Mouse (Mus musculus) midbrain, embryonic 14.5 days (tissue): ENCODE data around the gene Gm8271. TPM values are rescaled to one million over a fixed set of nuclear protein-coding genes. Genes with fewer than 3 reads are reported as not detected.
"Not testable (repeated sequence)": the region's sequence is repeated elsewhere in the genome, so short reads cannot be mapped to it uniquely, and the experiment has no call there.

Source experiments
- ATAC-seq: fragments of 200-750 bp; cut with Nextera tagmentation; 2 replicates; pipeline ENCODE4 v1.8.0; 2017; ENCODE audit warnings: moderate number of reproducible peaks, moderate library complexity; ENCODE audit not compliant: low FRiP score, low TSS enrichment
- DNase-seq: peaks from one replicate; pipeline ENCODE4 v3.0.0-alpha.2; 2015
- H3K27ac ChIP-seq: fragments of 300-500 bp; sonication (generic); replicated peaks from 2 replicates; pipeline ENCODE4 v1.5.1; 2014; ENCODE audit warnings: mild to moderate bottlenecking, low read depth, low read length, moderate library complexity
- H3K27me3 ChIP-seq: fragments of 300-500 bp; sonication (generic); 2 replicates; pipeline ENCODE4 v1.6.1; 2014; ENCODE audit warnings: low read length, control low read depth, mixed read lengths; ENCODE audit not compliant: control insufficient read depth, insufficient read depth
- H3K36me3 ChIP-seq: fragments of 300-500 bp; sonication (generic); 2 replicates; pipeline ENCODE4 v1.6.1; 2014; ENCODE audit warnings: low read length, control low read depth; ENCODE audit not compliant: control insufficient read depth, insufficient read depth
- H3K4me1 ChIP-seq: fragments of 300-500 bp; sonication (generic); 2 replicates; pipeline ENCODE4 v1.6.1; 2014; ENCODE audit warnings: mild to moderate bottlenecking, antibody characterized with exemption, low read length, control low read depth; ENCODE audit not compliant: control insufficient read depth, insufficient read depth
- H3K4me2 ChIP-seq: fragments of 300-500 bp; sonication (generic); 2 replicates; pipeline ENCODE4 v1.6.1; 2014; ENCODE audit warnings: mild to moderate bottlenecking, low read length, moderate library complexity
- H3K4me3 ChIP-seq: fragments of 300-500 bp; sonication (generic); replicated peaks from 2 replicates; pipeline ENCODE4 v1.5.1; 2014; ENCODE audit warnings: low read depth, low read length
- H3K9ac ChIP-seq: fragments of 300-500 bp; sonication (generic); replicated peaks from 2 replicates; pipeline ENCODE4 v1.6.1; 2014; ENCODE audit warnings: mild to moderate bottlenecking, low read length, moderate library complexity
- H3K9me3 ChIP-seq: fragments of 300-500 bp; sonication (generic); 2 replicates; pipeline ENCODE4 v1.6.1; 2016; ENCODE audit warnings: low read length, control low read depth, mixed read lengths; ENCODE audit not compliant: control insufficient read depth
- WGBS: fragments of 180-500 bp; shearing (Covaris S2); extraction: QIAGEN DNeasy Blood & Tissue Kit; methylation state at CpG from one replicate; pipeline ENCODE4 v1.1.7; 2014; 5-methylcytosine and 5-hydroxymethylcytosine counted together
- polyA plus RNA-seq: library from polyadenylated mRNA; unstranded; fragments of >200 nt; fragmentation: Nextera tagmentation; extraction: Ambion mirVana; gene quantifications from 2 replicates; pipeline ENCODE4 v1.2.1, GENCODE M21; 2014

Gm8271 gene
- polyA plus RNA-seq, result not detected in 2 replicates

- not testable (repeated sequence) for H3K4me3 ChIP-seq, H3K4me1 ChIP-seq, DNase-seq, H3K9ac ChIP-seq, H3K27ac ChIP-seq, H3K9me3 ChIP-seq, ATAC-seq, H3K27me3 ChIP-seq, H3K36me3 ChIP-seq, H3K4me2 ChIP-seq
- no CpG with 5 or more reads among the region's 3 CpGs for WGBS
Observed at GRCm38 (mm10) chr14:5185493-5185892, at the start of gene Gm8271. Gm8271 (plus strand) TSS chr14:5185793.

GRCm38 (mm10) chr14:5164235-5164634 lies 21.4 kb upstream of the Gm8271 start, which contains the start of gene Gm3317:
Gm3317 (plus strand) TSS chr14:5164535.
- no CpG with 5 or more reads among the region's 1 CpGs for WGBS
- H3K4me1 ChIP-seq, H3K4me2 ChIP-seq, H3K27ac ChIP-seq, H3K27me3 ChIP-seq, H3K9me3 ChIP-seq, H3K4me3 ChIP-seq, H3K9ac ChIP-seq, ATAC-seq, H3K36me3 ChIP-seq, DNase-seq: not testable (repeated sequence)

Other genes starting within 250 kb of the Gm8271 start
- gene Gm8297, start 201.9 kb upstream of the Gm8271 start, polyA plus RNA-seq, result not detected in 2 replicates
- gene Gm3298, start 169.9 kb upstream of the Gm8271 start, polyA plus RNA-seq, result not detected in 2 replicates
- not detected in 2 replicates for gene 4930555G01Rik, start 135.2 kb upstream of the Gm8271 start, polyA plus RNA-seq
- gene Gm8281, start 114.8 kb upstream of the Gm8271 start, polyA plus RNA-seq, result 11.2 and 18.7 TPM in 2 replicates
- gene Gm8279, start 54.3 kb upstream of the Gm8271 start, polyA plus RNA-seq, result 0.45 TPM in 1 of 2 replicates, not detected in the other
- gene Gm3317, start 21.3 kb upstream of the Gm8271 start, polyA plus RNA-seq, result not detected in 2 replicates
- gene Gm3526, start 74.8 kb downstream of the Gm8271 start, polyA plus RNA-seq, result 0.26 TPM in 1 of 2 replicates, not detected in the other
- gene Gm3542, start 149.1 kb downstream of the Gm8271 start, polyA plus RNA-seq, result not detected in 2 replicates
- 0.70 and 2.9 TPM in 2 replicates for gene Gm3500, start 203.3 kb downstream of the Gm8271 start, polyA plus RNA-seq